Mouse (Mus musculus): ENCODE measurements around the gene Aoc1.

DNA sequence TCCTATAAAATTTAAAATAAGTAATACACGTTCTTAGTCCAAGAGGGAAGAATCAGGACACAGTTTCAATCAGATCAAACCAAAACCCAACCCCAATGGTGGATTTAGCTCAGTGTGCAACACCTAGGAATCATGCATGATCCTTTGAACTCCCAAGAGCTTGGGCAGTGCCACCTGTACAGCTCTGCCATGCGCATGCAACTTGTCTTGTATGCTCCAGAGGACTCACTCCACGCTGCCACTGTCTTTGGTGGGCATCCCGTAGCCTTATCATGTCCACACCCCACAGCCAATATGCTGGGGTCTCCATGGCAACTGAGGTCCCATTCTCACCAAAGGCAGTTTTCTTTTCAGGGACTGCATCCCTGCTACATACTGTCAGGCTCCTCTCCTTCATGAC is 5.5 kb upstream of the Aoc1 start:
- TF ChIP-seq CTCF (conservative IDR thresholded peaks at IDR 0.05 in 1 of 2, IDR thresholded peaks at IDR 0.05 in 1 of 2; ENCODE audit: low read depth in 2 of 2, low read length in 2 of 2) (no peak), MAZ (IDR thresholded peaks at IDR 0.05; ENCODE audit: low read depth, low read length) (no peak), IRF4 (IDR thresholded peaks at IDR 0.05; ENCODE audit: low read depth, low read length) (no peak), CHD2 (IDR thresholded peaks at IDR 0.05; ENCODE audit: low read length) (no peak), JUND (conservative IDR thresholded peaks at IDR 0.05; ENCODE audit: low read depth, low read length) (no peak), ELF1 (IDR thresholded peaks at IDR 0.05; ENCODE audit: low read depth, low read length) (no peak), BHLHE40 (IDR thresholded peaks at IDR 0.05; ENCODE audit: low read depth, low read length) (no peak), ZC3H11A (IDR thresholded peaks at IDR 0.05; ENCODE audit: low read depth, low read length) (no peak), POLR2A (IDR thresholded peaks at IDR 0.05; ENCODE audit: low read depth, low read length) (no peak), ZMIZ1 (IDR thresholded peaks at IDR 0.05; ENCODE audit: low read depth, low read length) (no peak), EP300 (IDR thresholded peaks at IDR 0.05; ENCODE audit: low read length) (no peak), NRF1 (IDR thresholded peaks at IDR 0.05; ENCODE audit: low read depth, low read length) (no peak)

Measured in CH12.LX (cell line).